Mouse (Mus musculus): ENCODE measurements around the gene Frmpd2. TPM values are rescaled to one million over a fixed set of nuclear protein-coding genes. Genes with fewer than 3 reads are reported as not detected.

Frmpd2 gene
- polyA plus RNA-seq, 1 experiment: 0.56 TPM

- Histone ChIP-seq H3K4me3 (ENCODE audit: control insufficient read depth, low read depth, low read length) (no peak overlapping the region), H3K27ac (ENCODE audit: control insufficient read depth, insufficient read depth, low read depth, low read length) (no peak overlapping the region), H3K4me1 (ENCODE audit: control insufficient read depth, insufficient read depth, low read length) (no peaks in the 10 kb centered on the region), H3K27me3 (ENCODE audit: control insufficient read depth, insufficient read depth, low read length) (no peaks in the 10 kb centered on the region), H3K36me3 (ENCODE audit: control insufficient read depth, insufficient read depth, low read length) (no peaks in the 10 kb centered on the region)
- TF ChIP-seq POLR2A (IDR thresholded peaks at IDR 0.05; ENCODE audit: control insufficient read depth, low read depth, low read length): no peak
- no peak for TF ChIP-seq CTCF (IDR thresholded peaks at IDR 0.05; ENCODE audit: control insufficient read depth, insufficient read depth, insufficient replicate concordance, low read depth, low read length)
Observed at GRCm38 (mm10) chr14:33545565-33546143, 74.2 kb downstream of the Frmpd2 start.

DNA sequence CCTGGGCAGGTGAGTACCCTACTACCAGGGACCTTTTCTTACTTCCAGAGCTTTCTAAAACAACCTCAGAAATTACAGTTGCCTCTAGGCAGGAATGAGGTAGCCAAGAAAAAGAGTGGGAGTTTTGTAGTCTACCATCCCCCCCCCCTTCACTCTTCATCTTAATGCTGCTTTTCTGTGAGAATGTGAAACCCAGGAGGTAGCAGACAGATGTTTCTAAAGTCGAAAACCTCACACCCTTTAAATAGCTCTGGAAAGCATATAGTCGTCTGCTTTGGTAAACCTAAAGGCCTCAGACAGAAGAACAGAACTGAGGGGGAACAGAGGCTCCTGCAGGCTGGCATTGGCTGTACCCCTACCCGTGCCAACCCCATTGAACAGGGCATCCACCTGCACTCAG is 77.2 kb downstream of the Frmpd2 start:
- Histone ChIP-seq H3K27ac (ENCODE audit: control insufficient read depth, insufficient read depth, low read depth, low read length) (no peak overlapping the region), H3K4me3 (ENCODE audit: control insufficient read depth, low read depth, low read length) (no peak overlapping the region), H3K4me1 (ENCODE audit: control insufficient read depth, insufficient read depth, low read length) (no peaks in the 10 kb centered on the region), H3K36me3 (ENCODE audit: control insufficient read depth, insufficient read depth, low read length) (no peaks in the 10 kb centered on the region), H3K27me3 (ENCODE audit: control insufficient read depth, insufficient read depth, low read length) (no peaks in the 10 kb centered on the region)
- no peak for TF ChIP-seq CTCF (IDR thresholded peaks at IDR 0.05; ENCODE audit: control insufficient read depth, insufficient read depth, insufficient replicate concordance, low read depth, low read length)
- TF ChIP-seq POLR2A (IDR thresholded peaks at IDR 0.05; ENCODE audit: control insufficient read depth, low read depth, low read length): no peak

GRCm38 (mm10) chr14:33549856-33550255 is 78.4 kb downstream of the Frmpd2 start:
- Histone ChIP-seq H3K36me3 (ENCODE audit: control insufficient read depth, insufficient read depth, low read length) (no peaks in the 10 kb centered on the region), H3K4me1 (ENCODE audit: control insufficient read depth, insufficient read depth, low read length) (no peaks in the 10 kb centered on the region), H3K27me3 (ENCODE audit: control insufficient read depth, insufficient read depth, low read length) (no peaks in the 10 kb centered on the region), H3K4me3 (ENCODE audit: control insufficient read depth, low read depth, low read length) (no peak overlapping the region), H3K27ac (ENCODE audit: control insufficient read depth, insufficient read depth, low read depth, low read length) (no peak overlapping the region)
- TF ChIP-seq CTCF (IDR thresholded peaks at IDR 0.05; ENCODE audit: control insufficient read depth, insufficient read depth, insufficient replicate concordance, low read depth, low read length) (no peak), POLR2A (IDR thresholded peaks at IDR 0.05; ENCODE audit: control insufficient read depth, low read depth, low read length) (no peak)

GRCm38 (mm10) chr14:33570737-33571136 is 99.2 kb downstream of the Frmpd2 start:
- Histone ChIP-seq H3K4me1 (ENCODE audit: control insufficient read depth, insufficient read depth, low read length) (no peaks in the 10 kb centered on the region), H3K27ac (ENCODE audit: control insufficient read depth, insufficient read depth, low read depth, low read length) (no peak overlapping the region), H3K36me3 (ENCODE audit: control insufficient read depth, insufficient read depth, low read length) (no peaks in the 10 kb centered on the region), H3K4me3 (ENCODE audit: control insufficient read depth, low read depth, low read length) (no peak overlapping the region), H3K27me3 (ENCODE audit: control insufficient read depth, insufficient read depth, low read length) (no peaks in the 10 kb centered on the region)
- TF ChIP-seq POLR2A (IDR thresholded peaks at IDR 0.05; ENCODE audit: control insufficient read depth, low read depth, low read length) (no peak), CTCF (IDR thresholded peaks at IDR 0.05; ENCODE audit: control insufficient read depth, insufficient read depth, insufficient replicate concordance, low read depth, low read length) (no peak)

GRCm38 (mm10) chr14:33573643-33574042 is 102.1 kb downstream of the Frmpd2 start:
- no peaks in the 10 kb centered on the region for H3K27me3 ChIP-seq (ENCODE audit: control insufficient read depth, insufficient read depth, low read length)
- H3K4me3 ChIP-seq (ENCODE audit: control insufficient read depth, low read depth, low read length): no peak overlapping the region
- TF ChIP-seq POLR2A (IDR thresholded peaks at IDR 0.05; ENCODE audit: control insufficient read depth, low read depth, low read length) (no peak), CTCF (IDR thresholded peaks at IDR 0.05; ENCODE audit: control insufficient read depth, insufficient read depth, insufficient replicate concordance, low read depth, low read length) (no peak)
- no peaks in the 10 kb centered on the region for H3K4me1 ChIP-seq (ENCODE audit: control insufficient read depth, insufficient read depth, low read length)
- no peak overlapping the region for H3K27ac ChIP-seq (ENCODE audit: control insufficient read depth, insufficient read depth, low read depth, low read length)
- H3K36me3 ChIP-seq (ENCODE audit: control insufficient read depth, insufficient read depth, low read length): no peaks in the 10 kb centered on the region

- no peak overlapping the region for H3K27ac ChIP-seq (ENCODE audit: control insufficient read depth, insufficient read depth, low read depth, low read length)
- H3K4me1 ChIP-seq (ENCODE audit: control insufficient read depth, insufficient read depth, low read length): no peaks in the 10 kb centered on the region
- no peaks in the 10 kb centered on the region for H3K36me3 ChIP-seq (ENCODE audit: control insufficient read depth, insufficient read depth, low read length)
- TF ChIP-seq POLR2A (IDR thresholded peaks at IDR 0.05; ENCODE audit: control insufficient read depth, low read depth, low read length) (no peak), CTCF (IDR thresholded peaks at IDR 0.05; ENCODE audit: control insufficient read depth, insufficient read depth, insufficient replicate concordance, low read depth, low read length) (no peak)
- H3K27me3 ChIP-seq (ENCODE audit: control insufficient read depth, insufficient read depth, low read length): no peaks in the 10 kb centered on the region
- no peak overlapping the region for H3K4me3 ChIP-seq (ENCODE audit: control insufficient read depth, low read depth, low read length)
Observed at GRCm38 (mm10) chr14:33579771-33580484, 108.4 kb downstream of the Frmpd2 start.

- H3K4me3 ChIP-seq (ENCODE audit: control insufficient read depth, low read depth, low read length): peak within 1 kb of the TSS; percentile 72
- H3K36me3 ChIP-seq (ENCODE audit: control insufficient read depth, insufficient read depth, low read length): no peaks in the 10 kb centered on the region
- H3K27me3 ChIP-seq (ENCODE audit: control insufficient read depth, insufficient read depth, low read length): no peaks in the 10 kb centered on the region
- peak; percentile 88 for TF ChIP-seq POLR2A (IDR thresholded peaks at IDR 0.05; ENCODE audit: control insufficient read depth, low read depth, low read length)
- TF ChIP-seq CTCF (IDR thresholded peaks at IDR 0.05; ENCODE audit: control insufficient read depth, insufficient read depth, insufficient replicate concordance, low read depth, low read length): peak; percentile 84; the same call in 1 of the 2 replicates
- peaks cover 3% of the 10 kb centered on the region for H3K4me1 ChIP-seq (ENCODE audit: control insufficient read depth, insufficient read depth, low read length)
- H3K27ac ChIP-seq (ENCODE audit: control insufficient read depth, insufficient read depth, low read depth, low read length): peak within 1 kb of the TSS; percentile 77
Observed at GRCm38 (mm10) chr14:33588951-33589350, 117.5 kb downstream of the Frmpd2 start, which contains the start of gene Ptpn20. Ptpn20 (plus strand) TSS chr14:33589207.
